Mouse (Mus musculus): ENCODE measurements around the gene Zfp213. TPM values are rescaled to one million over a fixed set of nuclear protein-coding genes. Genes with fewer than 3 reads are reported as not detected.

The Zfp213 gene
- polyA plus RNA-seq, 1 experiment from 2014 or later, result 24.9 TPM

Other genes starting within 250 kb of the Zfp213 start
- gene Vmn2r115, start 220.5 kb downstream of the Zfp213 start, polyA plus RNA-seq (2014; fragmentation: Nextera tagmentation; extraction: Ambion mirVana), result not detected in 2 replicates
- not detected in 2 replicates for gene Vmn2r116, start 179.6 kb downstream of the Zfp213 start, polyA plus RNA-seq (2014; fragmentation: Nextera tagmentation; extraction: Ambion mirVana)
- gene Vmn2r117, start 84.5 kb downstream of the Zfp213 start, polyA plus RNA-seq (2014; fragmentation: Nextera tagmentation; extraction: Ambion mirVana), result not detected in 2 replicates
- gene Zfp13, start 35.2 kb upstream of the Zfp213 start, polyA plus RNA-seq (2014; fragmentation: Nextera tagmentation; extraction: Ambion mirVana), result 15.3 and 19.1 TPM in 2 replicates
- 0.29 and 0.45 TPM in 2 replicates for gene Zscan10, start 36.6 kb upstream of the Zfp213 start, polyA plus RNA-seq (2014; fragmentation: Nextera tagmentation; extraction: Ambion mirVana)
- 0.46 and 1.3 TPM in 2 replicates for gene Mmp25, start 81.0 kb upstream of the Zfp213 start, polyA plus RNA-seq (2014; fragmentation: Nextera tagmentation; extraction: Ambion mirVana)
- 0.76 and 1.2 TPM in 2 replicates for gene Bicdl2, start 96.3 kb upstream of the Zfp213 start, polyA plus RNA-seq (2014; fragmentation: Nextera tagmentation; extraction: Ambion mirVana)
- gene Hcfc1r1, start 109.4 kb upstream of the Zfp213 start, polyA plus RNA-seq (2014; fragmentation: Nextera tagmentation; extraction: Ambion mirVana), result 61.9 and 83.8 TPM in 2 replicates
- 53.0 and 62.9 TPM in 2 replicates for gene Thoc6, start 109.6 kb upstream of the Zfp213 start, polyA plus RNA-seq (2014; fragmentation: Nextera tagmentation; extraction: Ambion mirVana)
- gene Tnfrsf12a, start 113.2 kb upstream of the Zfp213 start, polyA plus RNA-seq (2014; fragmentation: Nextera tagmentation; extraction: Ambion mirVana), result 14.5 and 16.4 TPM in 2 replicates
- gene Cldn6, start 115.0 kb upstream of the Zfp213 start, polyA plus RNA-seq (2014; fragmentation: Nextera tagmentation; extraction: Ambion mirVana), result 153 and 181 TPM in 2 replicates
- gene Cldn9, start 119.8 kb upstream of the Zfp213 start, polyA plus RNA-seq (2014; fragmentation: Nextera tagmentation; extraction: Ambion mirVana), result 63.7 and 65.5 TPM in 2 replicates
- gene 1520401A03Rik, start 158.5 kb upstream of the Zfp213 start, polyA plus RNA-seq (2014; fragmentation: Nextera tagmentation; extraction: Ambion mirVana), result 0.15 and 0.16 TPM in 2 replicates
- 41.6 and 56.4 TPM in 2 replicates for gene Pkmyt1, start 162.1 kb upstream of the Zfp213 start, polyA plus RNA-seq (2014; fragmentation: Nextera tagmentation; extraction: Ambion mirVana)
- gene Paqr4, start 176.6 kb upstream of the Zfp213 start, polyA plus RNA-seq (2014; fragmentation: Nextera tagmentation; extraction: Ambion mirVana), result 14.7 and 17.6 TPM in 2 replicates
- gene Kremen2, start 181.6 kb upstream of the Zfp213 start, polyA plus RNA-seq (2014; fragmentation: Nextera tagmentation; extraction: Ambion mirVana), result 2.1 and 2.9 TPM in 2 replicates
- 73.0 and 91.7 TPM in 2 replicates for gene Flywch1, start 207.4 kb upstream of the Zfp213 start, polyA plus RNA-seq (2014; fragmentation: Nextera tagmentation; extraction: Ambion mirVana)
- 40.7 and 43.7 TPM in 2 replicates for gene Flywch2, start 221.8 kb upstream of the Zfp213 start, polyA plus RNA-seq (2014; fragmentation: Nextera tagmentation; extraction: Ambion mirVana)
- 560 and 567 TPM in 2 replicates for gene Srrm2, start 226.3 kb upstream of the Zfp213 start, polyA plus RNA-seq (2014; fragmentation: Nextera tagmentation; extraction: Ambion mirVana)

All from kidney, embryonic 14.5 days (tissue).